Mouse (Mus musculus): Measurements from ENCODE around the gene Twf1.

- TF ChIP-seq POLR2A (IDR thresholded peaks at IDR 0.05; ENCODE audit: extremely low read depth, insufficient read depth, low read length) (no peak), CTCF (IDR thresholded peaks at IDR 0.05; ENCODE audit: low read depth, low read length) (no peak)
These were observed 10.5 kb upstream of the Twf1 start for GRCm38 (mm10) chr15:94600145-94600707.

Measured in liver, adult 2 months (tissue).